Mouse (Mus musculus): ENCODE measurements around the gene Cox8a. TPM values are rescaled to one million over a fixed set of nuclear protein-coding genes. Genes with fewer than 3 reads are reported as not detected.

Cox8a gene
- polyA plus RNA-seq (2012; rRNA removed), result 3,278 and 6,426 TPM in 2 replicates

DNA sequence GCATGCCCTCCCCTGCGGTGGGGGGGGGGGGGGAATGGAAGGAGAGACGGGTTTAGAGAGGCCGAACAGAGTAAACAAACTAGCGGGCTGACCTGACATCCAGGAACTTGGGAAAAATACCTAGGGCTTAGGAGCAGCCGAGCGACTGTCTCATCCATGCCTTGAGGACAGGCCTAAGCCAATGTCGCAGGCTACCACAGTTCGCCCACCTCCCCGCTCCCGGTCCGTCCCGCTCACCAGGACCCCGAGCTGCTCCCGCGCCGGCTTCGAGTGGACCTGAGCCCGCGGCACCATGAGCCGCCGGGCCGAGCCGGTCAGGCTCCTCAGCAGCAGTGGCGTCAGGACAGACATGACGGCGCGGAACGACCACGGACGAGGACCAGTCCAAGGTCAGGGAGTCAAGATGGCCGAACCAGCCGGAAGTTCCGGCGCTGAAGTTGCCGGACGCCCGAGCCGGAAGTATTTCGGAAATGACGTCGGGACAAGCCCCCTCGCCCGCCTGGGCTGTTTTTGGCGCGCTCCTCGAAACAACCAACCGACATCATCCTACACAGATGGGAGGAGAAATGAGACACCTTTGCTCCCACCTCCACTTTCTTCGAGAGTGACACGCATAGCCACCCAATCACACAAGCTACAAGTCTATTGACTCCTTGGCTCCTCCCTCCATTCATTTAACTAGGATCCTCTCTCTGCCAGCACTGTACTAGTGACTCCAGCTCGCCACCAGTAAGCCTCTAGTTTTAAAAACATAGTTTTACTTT lies at the start of gene Cox8a:
Gene Cox8a, minus strand, starts transcription at position 455 of the 764 bp plus-strand sequence.

DNA sequence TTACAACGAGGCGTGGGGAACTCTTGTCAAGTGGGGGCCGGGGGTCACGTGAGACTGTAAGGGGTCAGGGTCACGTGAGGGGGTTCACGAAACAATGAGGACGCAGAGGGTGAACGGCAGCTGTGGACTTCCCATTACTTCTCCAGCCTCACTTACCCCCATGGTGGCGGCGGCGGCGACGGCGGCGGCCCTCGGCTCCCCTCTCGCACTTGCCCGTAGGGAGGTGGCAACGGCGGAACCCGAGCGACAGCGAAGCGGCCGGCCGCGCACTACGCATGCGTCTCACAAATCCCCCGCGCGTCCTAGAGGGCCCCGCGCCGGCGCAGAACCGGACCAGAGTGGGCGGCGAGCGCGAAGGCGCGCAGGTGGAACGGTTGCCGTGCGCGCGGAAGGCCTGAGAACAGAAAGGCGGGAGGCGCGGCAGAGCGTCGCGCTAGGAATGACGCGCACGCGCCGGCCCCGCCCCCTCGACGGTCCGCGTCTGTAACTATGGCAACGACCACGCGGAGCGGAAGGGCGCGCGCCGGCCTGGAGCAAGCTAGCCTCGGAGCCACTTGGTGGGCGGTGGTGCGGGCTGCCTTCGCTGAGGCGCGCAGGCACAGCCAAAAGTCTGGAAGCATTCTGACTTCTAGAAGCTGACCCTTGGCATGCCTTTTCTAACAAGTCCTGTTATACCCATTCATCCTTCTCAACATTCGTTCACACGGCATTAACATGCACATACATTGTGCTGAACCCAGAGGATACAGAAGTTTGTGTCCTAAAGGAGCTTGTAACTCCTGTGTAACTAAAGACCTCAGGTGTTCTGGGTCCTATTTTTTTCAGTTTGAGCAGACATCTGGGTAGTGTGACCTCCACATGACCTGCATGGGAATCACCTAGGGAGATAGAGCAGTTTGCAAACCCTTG lies 23.6 kb upstream of the Cox8a start, which contains the start of gene Naa40:
Gene Naa40, minus strand, starts transcription at position 402 of the 909 bp plus-strand sequence.

DNA sequence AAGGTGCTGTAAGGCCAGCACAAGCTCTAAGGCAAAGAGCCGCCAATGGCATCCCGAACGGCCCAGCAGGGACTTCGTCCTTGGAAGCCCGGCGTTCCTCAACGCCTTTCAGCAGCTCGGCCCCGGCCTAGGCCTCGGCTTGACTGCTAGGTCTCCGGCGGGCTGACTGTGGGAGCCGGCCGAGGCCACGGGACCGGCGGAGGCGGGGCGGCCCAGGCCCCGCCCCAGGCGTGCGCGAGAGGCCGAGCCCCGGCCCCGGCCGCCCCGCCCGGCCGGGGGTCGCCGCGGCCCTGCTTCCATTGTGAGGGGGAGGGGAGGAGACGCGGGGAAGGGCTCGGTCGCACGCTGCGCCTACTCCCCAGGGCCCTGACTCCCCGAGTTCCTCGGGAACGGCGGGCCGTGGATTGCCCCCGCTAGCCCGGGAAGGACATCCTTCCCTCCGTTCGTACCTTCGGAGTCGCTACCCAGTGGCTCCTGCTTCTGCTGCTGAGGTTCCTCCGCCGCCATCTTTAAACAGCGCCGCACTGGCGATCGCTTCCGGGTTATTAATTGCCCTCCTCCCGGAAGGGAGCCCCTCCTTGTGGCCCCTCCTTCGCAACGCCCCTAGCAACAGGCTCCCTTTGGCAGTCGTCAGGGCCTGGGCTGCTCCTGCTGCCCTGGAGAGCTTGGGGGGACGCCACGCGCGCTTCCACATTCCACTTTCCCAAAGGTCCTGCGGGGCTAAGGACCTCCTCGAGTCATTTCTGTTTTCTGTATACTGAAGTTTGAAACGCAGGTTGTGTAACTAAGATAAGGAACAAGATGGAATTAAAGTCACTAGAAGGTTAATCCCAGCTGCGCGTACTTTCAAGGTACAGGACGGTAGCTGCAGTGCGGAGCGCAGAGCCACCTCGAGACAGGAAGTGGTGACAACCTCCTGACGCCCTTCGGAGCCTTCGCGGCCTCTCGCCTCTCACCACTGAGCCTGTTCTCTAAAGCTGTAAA lies 11.4 kb downstream of the Cox8a start, which contains the start of gene Otub1:
Gene Otub1, minus strand, starts transcription at position 564 of the 984 bp plus-strand sequence.

Other genes starting within 250 kb of the Cox8a start
- gene Ppp1r14b, start 242.6 kb downstream of the Cox8a start, polyA plus RNA-seq (2012; rRNA removed), result 159 and 169 TPM in 2 replicates
- 335 and 360 TPM in 2 replicates for gene Plcb3, start 241.1 kb downstream of the Cox8a start, polyA plus RNA-seq (2012; rRNA removed)
- gene Fkbp2, start 237.1 kb downstream of the Cox8a start, polyA plus RNA-seq (2012; rRNA removed), result 58.5 and 60.7 TPM in 2 replicates
- 40.7 and 51.0 TPM in 2 replicates for gene Vegfb, start 230.0 kb downstream of the Cox8a start, polyA plus RNA-seq (2012; rRNA removed)
- 61.9 and 65.0 TPM in 2 replicates for gene Dnajc4, start 225.0 kb downstream of the Cox8a start, polyA plus RNA-seq (2012; rRNA removed)
- 90.8 and 103 TPM in 2 replicates for gene Nudt22, start 221.5 kb downstream of the Cox8a start, polyA plus RNA-seq (2012; rRNA removed)
- 18.5 and 19.6 TPM in 2 replicates for gene Trpt1, start 221.5 kb downstream of the Cox8a start, polyA plus RNA-seq (2012; rRNA removed)
- 14.6 and 15.7 TPM in 2 replicates for gene Fermt3, start 198.1 kb downstream of the Cox8a start, polyA plus RNA-seq (2012; rRNA removed)
- gene Stip1, start 177.6 kb downstream of the Cox8a start, polyA plus RNA-seq (2012; rRNA removed), result 24.6 and 30.5 TPM in 2 replicates
- gene Macrod1, start 160.8 kb downstream of the Cox8a start, polyA plus RNA-seq (2012; rRNA removed), result 61.6 and 63.0 TPM in 2 replicates
- gene Flrt1, start 111.9 kb downstream of the Cox8a start, polyA plus RNA-seq (2012; rRNA removed), result 0.71 and 0.73 TPM in 2 replicates
- gene Otub1, start 11.3 kb downstream of the Cox8a start, polyA plus RNA-seq (2012; rRNA removed), result 108 and 134 TPM in 2 replicates
- 18.1 and 20.9 TPM in 2 replicates for gene Naa40, start 23.6 kb upstream of the Cox8a start, polyA plus RNA-seq (2012; rRNA removed)
- gene Rcor2, start 49.7 kb upstream of the Cox8a start, polyA plus RNA-seq (2012; rRNA removed), result 2.2 and 2.6 TPM in 2 replicates
- gene Mark2, start 124.2 kb upstream of the Cox8a start, polyA plus RNA-seq (2012; rRNA removed), result 192 and 221 TPM in 2 replicates
- gene Spindoc, start 165.4 kb upstream of the Cox8a start, polyA plus RNA-seq (2012; rRNA removed), result 18.5 and 22.0 TPM in 2 replicates
- 21.6 and 22.2 TPM in 2 replicates for gene 2700081O15Rik, start 200.0 kb upstream of the Cox8a start, polyA plus RNA-seq (2012; rRNA removed)

Data from colon, adult 2 months (tissue).